Mouse (Mus musculus) G1E (cell line): ENCODE results near the gene Nyap1.

ENCODE experiments used
- CTCF ChIP-seq: IDR thresholded peaks from 2 replicates; pipeline ENCODE4 v1.5.1; 2012; ENCODE audit warnings: low read depth, low read length, inconsistent platforms, mixed read lengths
- GATA1 ChIP-seq: IDR thresholded peaks from 2 replicates; pipeline ENCODE4 v1.6.1; 2012; ENCODE audit warnings: borderline replicate concordance, low read length, inconsistent platforms, mixed read lengths
- GATA2 ChIP-seq: IDR thresholded peaks from 2 replicates; pipeline ENCODE4 v1.6.1; 2012; ENCODE audit warnings: low read depth, low read length, inconsistent platforms, borderline replicate concordance
- POLR2AphosphoS5 ChIP-seq: IDR thresholded peaks from 2 replicates; pipeline ENCODE4 v1.6.1; 2012; ENCODE audit warnings: low read depth, low read length, inconsistent platforms; ENCODE audit not compliant: insufficient replicate concordance
- TAL1 ChIP-seq: conservative IDR thresholded peaks from 2 replicates; pipeline ENCODE4 v1.6.1; 2012; ENCODE audit warnings: low read depth, low read length, inconsistent platforms, mixed read lengths

DNA sequence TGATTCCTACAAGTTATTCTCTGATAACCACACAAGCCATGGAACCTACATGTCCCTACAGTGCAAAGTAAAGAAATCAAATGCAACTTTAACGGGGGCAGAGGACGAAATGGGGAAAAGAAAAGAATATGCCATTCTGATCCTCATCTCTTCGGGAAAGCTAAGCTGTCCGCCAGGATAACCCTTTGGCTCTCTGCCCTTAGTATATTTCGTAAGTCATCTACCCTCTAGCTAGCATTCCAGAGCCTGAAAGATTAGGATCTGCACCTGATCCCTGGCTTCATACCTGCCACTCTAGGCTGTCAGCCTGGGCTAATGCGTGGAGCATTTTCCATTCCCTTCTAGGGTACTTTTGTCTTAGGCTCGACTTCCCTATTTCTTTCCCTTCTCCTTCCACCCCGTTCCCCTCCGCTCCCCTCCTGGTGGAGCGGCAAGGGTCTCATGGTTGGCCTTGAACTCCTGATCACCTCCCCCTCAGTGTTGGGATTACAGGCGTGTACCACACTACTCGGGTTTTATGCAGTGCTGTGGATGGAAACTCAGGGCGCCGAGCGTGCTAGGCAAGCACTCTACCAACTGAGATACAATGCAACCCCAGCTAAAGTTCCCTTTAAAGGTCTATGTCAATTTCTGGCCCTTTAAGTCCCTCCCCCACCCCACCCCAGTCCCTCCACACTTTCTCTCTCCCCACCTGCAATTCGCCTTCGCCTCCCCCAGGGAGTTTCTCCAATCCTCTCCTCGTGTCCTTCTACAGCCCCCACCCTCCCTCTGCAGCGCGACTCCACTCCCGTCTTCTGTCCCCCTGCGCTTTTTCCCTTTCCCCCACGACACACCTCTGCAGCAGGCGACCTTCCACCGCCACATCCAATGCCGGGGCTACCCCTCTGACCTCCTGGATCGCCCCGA, 57.8 kb downstream of the Nyap1 start:
- TF ChIP-seq CTCF (no peak), TAL1 (no peak), GATA1 (no peak), GATA2 (no peak), POLR2AphosphoS5 (no peak)
